Mouse (Mus musculus) bone marrow macrophage, adult 2 months (primary cell): ENCODE data around the gene Asprv1.
A peak's percentile ranks its signal among the peaks of the same experiment; 100 is the strongest.

ENCODE experiments used
- CTCF ChIP-seq: IDR thresholded peaks from 2 replicates; pipeline ENCODE4 v1.5.1; 2012; ENCODE audit warnings: low read depth, mild to moderate bottlenecking, low read length, moderate library complexity
- POLR2A ChIP-seq: IDR thresholded peaks from 2 replicates; pipeline ENCODE4 v1.6.1; 2012; ENCODE audit warnings: mild to moderate bottlenecking, low read depth, low read length, borderline replicate concordance

DNA sequence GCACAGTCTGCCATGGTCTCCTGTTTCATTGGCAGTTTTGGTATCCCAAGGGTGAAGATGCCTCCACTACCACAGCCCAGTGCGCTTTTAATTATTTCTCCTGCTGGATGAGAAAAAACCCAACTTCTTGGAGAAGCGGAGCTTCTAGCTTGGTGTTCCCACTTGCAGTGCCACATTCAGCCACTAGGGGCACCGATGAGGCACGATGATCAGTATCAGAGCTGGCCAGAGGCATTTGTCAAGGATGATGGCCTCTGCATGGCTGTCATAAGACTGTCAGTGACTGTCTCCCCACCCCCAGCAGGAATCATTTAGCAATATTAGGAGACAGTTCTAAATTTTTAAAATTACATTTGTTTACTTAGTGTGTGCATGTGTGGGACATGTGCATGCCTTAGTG is 28.8 kb upstream of the Asprv1 start:
- no peak for TF ChIP-seq POLR2A
- TF ChIP-seq CTCF = peak; percentile 81
